Mouse (Mus musculus) frontal cortex, postnatal 25 days (tissue): Measurements from ENCODE around the gene Gipc2.
"Not testable (repeated sequence)": the region's sequence is repeated elsewhere in the genome, so short reads cannot be mapped to it uniquely, and the experiment has no call there.

Source experiments
- DNase-seq, 2 experiments: peaks; one replicate each; pipeline ENCODE4 v3.0.0; 2022; ENCODE audit warnings: low spot score in 2 of 2

The Gipc2 gene

DNA sequence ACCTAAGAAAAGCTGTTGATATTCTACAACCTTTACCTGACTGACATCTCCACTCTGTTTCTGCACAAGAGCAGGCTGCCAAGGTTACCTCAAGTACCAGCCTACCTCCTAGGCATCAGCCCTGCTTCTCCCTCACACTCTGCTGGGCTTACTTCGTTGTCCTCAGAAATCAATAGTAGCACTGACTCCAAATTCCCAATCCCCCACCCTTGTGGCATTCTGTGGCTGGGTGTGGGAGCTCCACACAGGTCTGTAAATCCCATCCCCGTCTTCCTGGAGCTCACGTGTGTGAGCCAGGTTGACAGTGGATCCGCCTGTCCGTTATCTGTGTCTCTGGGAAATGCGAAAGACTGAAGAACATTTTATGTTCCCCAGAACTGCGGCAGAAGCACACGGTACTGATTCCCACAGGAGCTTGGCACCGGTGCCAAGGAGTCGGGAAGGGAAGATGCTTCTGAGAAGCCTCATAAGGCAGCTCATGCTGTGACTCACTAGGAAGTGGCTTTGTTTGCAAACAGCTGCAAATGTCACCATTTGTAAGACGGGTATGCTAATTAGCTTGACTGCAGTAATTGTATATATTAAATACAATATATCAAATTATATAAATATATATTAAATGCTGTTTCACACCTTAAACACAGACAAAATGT, 10.6 kb downstream of the Gipc2 start:
- DNase-seq = no peak

DNA sequence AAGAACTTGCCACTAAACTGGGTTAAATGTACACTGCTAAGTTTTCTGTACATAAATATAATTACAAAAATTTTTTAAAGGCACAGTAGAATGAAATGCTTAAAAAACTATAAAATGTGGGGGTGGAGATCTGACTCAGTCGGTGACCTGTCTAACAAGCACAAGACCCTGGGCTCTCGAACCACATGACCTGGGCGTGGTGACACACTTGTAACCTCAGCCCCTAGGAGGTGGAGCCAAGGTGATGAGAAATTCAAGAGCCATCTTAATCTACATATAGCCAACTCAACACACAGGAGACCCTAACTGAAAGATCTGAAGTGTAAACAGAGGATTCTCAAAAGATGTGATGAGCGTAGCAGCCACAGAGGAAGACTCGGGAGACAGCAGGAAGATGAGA, 11.9 kb downstream of the Gipc2 start:
- no peak for DNase-seq

DNA sequence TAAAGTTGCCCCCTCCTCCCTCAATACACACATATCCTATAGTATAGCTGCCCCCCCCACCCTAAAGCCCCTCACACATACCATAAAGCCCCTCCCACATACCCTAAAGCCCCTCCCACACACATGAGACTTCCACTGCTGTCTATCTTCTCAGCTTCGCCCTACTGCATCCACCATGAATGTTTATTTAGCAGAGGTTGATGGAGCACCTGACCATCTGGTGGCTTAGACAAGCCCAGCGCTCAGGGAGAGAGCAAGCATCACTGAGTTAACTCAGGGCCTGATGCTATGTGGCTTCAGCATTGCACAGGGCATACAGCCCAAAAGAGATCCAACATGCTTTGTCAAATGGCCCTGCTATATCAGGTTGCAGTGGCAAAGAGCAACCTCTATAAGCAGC, 12.9 kb downstream of the Gipc2 start:
- DNase-seq = no peak

DNA sequence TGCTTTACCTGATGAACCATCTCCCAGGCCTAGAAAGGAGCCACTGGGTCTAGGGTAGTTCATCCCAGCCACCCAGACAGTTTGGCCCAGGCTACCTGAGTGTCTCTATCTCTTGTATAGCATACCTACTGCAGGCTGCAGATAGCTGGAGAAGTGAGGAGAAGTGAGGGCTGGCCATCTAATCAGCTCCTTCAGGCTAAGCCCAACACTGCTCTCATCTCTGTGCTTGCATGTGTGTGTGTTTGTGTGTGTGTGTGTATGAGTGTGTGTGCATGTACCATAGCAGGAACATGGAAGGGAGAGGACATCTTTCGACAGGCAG, 13.6 kb downstream of the Gipc2 start:
- DNase-seq = no peak

DNA sequence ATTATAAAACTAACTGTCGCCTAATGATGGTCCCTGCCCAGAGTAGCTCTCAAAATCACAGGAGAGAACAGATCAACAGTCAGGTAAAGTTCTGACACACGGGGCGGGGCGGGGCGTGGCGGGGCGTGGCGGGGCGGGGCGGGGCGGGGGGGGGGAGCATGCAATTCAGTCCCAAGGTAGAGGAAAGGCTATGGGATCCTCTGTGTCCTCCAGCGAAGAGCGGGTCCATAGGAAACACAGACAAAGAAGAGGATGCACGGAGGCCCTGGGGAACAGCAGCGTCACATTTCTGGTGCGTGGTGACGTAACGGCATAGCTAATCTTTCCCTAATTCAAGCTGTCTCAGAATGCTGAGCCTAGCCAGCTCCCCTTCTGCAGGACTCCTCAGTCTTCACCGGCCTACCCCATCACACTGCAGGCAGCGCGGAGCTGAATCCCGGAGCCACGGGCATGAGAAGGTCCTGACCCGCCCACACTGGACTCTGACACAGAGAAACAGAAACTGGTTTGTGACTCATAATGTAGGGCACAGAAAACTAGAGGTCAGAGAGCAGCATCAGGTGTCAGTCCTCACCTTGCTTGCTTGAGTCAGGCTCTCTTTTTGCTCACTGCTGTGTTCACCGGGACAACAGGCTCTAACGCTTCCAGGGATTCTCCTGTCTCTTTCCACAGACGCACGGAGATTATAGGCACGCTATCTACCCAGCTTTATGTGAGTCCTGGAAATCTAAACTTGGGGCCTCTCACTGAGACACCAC, 14.1 kb downstream of the Gipc2 start:
- no peak for DNase-seq

DNA sequence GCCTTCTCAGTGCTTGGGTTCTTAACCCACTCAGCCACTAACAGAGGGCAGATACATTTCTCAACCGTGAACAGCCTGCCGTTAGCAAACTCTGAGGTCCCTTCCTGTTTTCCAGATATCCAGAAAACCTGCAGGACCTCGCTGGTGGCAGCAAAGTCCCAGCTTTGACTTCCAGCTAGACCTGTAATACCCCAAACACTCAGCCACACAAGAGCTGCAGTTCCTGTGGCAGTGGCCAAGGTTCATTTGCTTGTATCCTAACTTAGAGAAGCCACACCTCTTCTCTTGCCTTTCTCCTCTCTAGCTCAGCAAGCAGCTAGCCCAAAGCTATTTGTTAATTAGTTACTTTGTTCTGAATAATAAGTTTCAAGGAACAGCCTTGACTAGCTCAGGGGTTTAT, 16.2 kb downstream of the Gipc2 start:
- DNase-seq = no peak

DNA sequence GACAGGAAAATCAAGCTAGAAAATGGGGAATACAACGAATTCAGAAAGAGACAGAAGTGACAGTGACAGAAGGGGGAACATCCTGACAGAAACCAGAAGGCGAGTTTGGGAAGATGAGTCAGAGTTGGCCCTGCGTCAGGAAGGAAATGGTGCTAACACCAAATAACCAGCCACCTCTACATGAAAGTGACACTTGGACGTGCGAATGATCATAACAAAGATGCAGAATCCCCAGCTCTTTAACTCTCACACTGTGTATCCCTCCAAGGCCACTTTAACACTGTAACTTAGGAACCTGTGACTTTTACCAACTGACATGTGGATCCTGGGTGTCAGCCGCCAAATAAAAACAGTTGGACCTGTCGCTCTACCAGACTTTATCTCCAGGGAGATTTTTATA, 16.6 kb downstream of the Gipc2 start:
- DNase-seq = no peak

DNA sequence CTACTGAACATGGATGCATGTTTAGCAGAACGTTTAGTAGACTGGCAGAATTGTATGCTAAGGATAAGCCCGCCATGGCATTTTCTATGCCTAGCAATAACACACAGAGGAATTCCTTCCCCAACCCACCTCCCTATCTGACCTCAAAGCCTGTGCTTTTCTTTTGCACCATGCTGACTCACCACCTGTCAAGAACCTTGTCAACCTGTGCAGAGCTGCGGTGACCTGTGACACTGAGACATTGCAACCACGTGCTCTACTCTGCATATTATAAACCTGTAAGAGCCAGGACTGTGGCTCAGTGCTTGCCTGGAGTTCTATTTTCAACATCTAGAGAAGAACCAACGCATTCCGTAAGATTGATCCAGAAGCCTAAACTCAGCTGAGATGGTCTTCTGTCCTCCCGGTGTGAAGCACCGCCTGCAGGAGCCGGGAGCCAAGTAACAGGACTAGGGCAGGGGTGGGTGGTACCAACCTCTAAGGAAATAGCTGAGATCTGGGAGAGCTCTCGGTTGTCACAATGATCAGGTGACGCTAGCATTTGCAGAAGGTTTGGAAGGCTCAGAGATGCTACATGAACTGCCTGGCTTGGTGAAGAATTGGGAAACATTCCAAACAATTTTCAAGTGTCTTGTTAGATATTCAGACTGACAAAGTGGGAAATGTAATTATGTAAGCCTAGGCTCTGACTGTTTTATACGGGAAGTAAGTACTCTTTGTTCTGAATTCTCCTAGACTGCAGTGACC, 18.8 kb downstream of the Gipc2 start:
- no peak for DNase-seq

DNA sequence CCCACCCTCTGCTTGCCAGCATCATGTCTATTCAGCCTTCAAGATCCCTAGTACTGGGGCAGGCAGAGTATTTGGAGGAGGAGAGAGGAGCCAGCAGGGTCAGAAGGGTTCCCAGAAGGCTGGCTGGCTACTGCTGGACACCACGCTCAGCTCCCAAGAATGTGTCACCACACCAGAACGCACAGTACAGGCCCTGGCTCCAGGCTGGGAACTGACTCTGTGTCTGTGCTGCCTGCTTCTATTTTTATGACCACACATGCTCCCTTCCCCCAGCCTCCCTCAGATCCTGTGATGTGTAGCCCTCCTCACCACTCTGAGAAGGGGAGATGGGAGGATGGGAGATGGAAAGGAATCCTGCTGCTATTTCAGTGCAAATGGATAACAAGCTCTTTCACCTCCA, 20.8 kb downstream of the Gipc2 start:
- DNase-seq = no peak

DNA sequence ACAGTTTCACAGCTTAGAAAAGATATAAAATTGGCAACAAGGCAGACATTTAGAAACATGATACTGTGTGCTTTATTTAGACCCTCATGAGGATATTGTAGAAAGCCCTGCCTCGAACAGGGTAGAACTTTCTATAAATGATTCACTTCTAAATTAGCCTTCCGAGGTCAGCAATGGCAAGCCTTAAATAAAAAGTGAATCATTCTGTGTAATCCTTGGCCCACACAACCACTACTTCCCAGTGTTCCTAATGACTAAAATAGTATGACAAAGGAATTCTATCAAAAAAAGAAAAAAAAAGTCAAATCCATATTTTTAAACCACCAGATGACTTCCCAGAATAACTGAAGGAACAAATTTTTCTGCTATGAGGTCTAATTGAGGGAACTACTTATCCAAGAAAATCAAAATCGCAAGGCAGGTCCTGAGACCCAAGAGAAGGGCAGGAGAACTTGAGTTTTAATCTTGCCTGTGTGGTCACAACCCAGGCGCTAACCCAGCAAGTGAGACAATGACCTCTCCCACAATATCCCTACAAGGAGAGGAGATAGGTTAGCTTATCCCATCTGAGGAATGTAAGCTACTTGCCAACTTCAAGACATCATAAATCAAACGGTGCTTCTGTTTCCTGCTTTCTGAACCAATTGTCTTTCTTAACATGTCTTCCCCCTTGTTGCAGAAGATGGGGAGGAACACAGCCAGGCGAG, 22.9 kb downstream of the Gipc2 start:
- no peak for DNase-seq

DNA sequence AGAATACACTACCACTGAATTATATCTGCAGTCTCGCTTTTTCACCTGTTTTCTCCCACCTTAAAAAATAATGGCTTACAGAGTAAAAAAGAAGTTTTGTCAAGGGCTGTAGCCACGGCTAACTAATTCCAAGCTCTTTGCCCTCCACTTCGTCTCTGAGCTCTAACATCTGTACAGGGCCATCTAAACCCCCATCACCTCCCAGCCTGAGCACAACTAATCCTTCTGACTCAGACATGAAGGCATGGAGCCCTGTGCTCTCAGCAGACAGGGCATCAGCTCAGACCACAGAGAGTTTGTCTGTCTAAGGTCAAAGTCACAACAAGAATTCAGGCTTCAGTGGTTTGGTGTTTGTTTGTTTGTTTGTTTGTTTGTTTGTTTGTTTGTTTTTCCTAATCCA, 23.9 kb downstream of the Gipc2 start:
- no peak for DNase-seq

DNA sequence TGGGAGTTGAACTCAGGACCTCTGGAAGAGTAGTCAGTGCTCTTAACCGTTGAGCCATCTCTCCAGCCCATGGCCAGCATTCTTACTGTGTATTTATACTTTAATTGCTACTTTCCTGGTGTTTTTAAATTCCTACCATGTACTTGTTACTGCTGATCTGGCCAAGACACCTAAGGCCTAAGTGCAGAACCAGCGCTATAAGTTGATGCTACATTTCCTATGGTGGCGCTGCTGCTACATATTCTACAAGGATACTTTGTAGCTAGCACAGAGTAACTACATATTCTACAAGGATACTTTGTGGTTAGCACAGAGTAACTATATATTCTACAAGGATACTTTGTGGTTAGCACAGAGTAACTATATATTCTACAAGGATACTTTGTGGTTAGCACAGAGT, 26.7 kb downstream of the Gipc2 start:
- DNase-seq = not testable (repeated sequence)

DNA sequence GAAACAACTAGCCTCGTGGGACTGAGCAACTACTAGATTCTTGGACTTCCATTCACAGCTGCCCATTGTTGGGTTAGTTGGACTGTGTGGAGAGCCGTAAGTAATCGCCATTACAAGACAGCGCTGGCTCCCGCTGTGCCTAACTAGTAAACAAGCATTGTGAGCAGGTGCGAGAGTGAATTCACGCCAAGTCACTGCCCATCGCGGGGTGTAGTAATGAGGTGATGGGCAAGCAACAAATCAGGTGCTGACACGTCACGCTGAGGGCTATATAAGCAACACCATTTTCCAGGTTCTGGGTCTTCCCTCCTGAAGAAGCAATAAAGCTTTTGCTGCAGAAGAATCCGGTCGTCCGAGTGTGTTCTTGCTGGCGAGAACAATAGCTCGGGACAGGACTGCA, 29.9 kb downstream of the Gipc2 start:
- DNase-seq = not testable (repeated sequence)

DNA sequence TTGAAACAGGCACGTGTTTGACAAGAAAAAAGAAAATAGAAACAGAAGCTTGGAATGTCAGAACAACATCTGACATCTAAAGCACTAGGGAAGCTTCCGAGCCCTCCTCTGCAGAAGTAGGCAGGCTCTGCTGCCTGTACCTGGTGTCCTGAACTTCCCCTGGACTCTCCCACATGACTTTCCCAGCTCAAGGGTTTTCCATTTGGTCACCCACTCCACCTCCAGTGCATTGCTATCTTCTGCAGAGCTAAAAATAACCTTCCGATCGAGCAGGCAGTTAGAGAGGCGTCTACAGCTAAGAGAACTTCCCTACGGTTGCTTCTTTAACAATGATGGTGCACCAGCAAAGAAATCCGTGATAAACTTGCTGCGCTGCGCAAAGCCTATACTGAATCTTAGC, 32.4 kb downstream of the Gipc2 start:
- no peak for DNase-seq

DNA sequence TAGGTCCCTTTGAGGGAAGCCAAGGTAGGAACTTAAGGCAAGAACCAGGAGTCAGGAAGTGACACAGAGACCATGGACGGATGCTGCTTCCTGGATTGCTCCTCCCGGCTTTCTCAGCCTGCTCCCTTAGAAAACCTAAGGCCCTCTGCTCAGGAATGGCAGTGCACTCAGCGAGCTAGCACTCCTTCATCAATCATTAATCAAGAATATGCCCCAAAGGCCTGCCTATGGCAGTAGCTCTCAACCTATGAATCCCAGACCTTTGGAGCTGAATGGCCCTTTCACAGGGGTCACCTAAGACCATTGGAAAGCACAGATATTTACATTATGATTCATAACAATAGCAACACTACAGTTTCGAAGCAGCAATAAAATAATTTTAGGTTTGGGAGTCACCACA, 35.1 kb downstream of the Gipc2 start:
- no peak for DNase-seq

DNA sequence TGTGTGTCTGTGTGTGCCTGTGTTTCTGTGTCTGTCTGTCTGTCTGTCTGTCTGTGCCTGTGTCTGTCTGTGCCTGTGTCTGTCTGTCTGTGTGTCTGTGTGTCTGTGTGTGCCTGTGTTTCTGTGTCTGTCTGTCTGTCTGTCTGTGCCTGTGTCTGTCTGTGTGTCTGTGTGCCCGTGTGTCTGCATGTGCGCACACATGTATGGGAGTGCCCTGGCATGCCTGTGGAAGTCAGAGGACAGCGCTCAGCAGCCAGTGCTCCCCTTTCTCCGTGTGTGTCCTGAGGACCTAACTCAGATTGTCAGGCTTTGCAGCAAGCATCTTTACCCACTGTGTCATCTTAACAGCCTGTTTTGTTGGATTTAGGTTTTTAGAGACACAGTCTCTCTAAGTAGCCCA, 36.6 kb downstream of the Gipc2 start:
- DNase-seq = not testable (repeated sequence)

DNA sequence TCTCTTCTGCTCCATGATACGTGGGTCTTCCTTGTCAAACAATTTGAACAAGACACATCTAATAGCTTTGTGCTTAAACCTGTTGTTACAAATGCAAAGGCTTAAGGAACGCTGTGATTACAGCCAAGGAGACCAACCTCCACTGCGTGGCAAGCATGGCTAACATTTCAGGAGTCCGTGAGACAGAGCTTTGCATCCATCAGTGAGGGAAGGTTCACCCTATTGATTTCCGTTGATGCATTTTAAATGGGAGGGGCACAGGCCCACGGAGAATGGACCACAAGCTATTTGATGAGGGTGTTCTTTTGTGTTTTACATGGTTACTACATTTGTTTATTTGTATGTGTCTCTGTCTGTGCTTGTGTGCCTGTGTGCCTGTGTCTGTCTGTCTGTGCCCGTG, 37.4 kb downstream of the Gipc2 start:
- no peak for DNase-seq

DNA sequence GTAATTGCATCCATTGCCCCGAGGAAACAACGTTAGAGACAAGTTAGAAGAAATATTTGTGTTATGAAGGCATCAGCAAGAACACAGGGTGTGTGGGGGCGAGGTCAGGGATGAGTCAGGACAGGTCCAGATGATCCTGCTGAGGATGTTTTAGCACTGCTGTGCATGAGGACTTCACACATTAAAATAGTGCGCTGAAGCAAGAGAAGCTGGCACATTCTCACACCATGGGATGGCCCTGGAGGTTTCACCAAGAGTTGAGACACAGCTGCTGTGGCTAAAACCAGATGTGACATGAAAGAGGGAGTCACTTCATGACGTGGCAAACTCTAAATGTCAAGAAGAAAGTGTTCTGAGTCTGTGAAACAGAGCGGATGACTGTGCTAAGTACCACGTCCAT, 38.9 kb downstream of the Gipc2 start:
- DNase-seq = no peak

DNA sequence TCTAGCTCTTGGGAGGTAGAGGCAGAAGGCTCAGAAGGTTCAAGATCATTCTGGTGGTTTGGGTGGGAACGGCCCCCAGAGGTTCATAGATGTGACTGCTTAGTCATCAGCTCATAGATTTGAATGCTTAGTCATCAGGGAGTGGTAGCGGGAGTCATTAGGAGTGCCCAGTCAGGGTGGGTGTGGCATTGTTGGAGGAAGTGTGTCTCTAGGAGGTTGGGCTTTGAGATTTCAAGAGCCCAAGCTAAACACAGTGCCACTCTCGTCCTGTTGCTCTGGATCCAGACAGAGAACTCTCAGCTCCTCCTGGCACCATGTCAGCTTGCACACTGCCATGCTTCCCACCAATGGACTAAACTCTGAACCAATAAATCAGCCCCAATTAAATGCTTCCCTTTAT, 43.3 kb downstream of the Gipc2 start:
- DNase-seq = no peak

DNA sequence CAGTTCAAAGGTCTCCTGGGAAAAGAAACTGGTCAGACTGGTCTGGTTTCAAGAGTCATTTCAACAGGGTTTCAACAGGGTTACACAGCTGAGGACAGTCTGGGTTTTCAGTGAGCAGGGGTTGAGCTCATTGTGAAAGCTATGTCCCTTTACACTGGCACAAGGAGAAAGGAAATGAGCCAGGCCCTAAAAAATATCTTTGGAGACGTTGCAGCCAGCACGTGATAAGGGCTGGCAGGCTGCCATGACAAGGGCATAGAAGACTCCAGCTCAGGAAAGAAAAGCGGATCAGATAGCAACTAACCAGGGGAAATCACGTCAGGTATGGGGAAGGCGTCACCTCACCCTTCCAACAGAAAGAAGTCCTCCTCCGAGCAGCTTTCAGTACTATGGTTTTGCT, 43.9 kb downstream of the Gipc2 start:
- DNase-seq = no peak

DNA sequence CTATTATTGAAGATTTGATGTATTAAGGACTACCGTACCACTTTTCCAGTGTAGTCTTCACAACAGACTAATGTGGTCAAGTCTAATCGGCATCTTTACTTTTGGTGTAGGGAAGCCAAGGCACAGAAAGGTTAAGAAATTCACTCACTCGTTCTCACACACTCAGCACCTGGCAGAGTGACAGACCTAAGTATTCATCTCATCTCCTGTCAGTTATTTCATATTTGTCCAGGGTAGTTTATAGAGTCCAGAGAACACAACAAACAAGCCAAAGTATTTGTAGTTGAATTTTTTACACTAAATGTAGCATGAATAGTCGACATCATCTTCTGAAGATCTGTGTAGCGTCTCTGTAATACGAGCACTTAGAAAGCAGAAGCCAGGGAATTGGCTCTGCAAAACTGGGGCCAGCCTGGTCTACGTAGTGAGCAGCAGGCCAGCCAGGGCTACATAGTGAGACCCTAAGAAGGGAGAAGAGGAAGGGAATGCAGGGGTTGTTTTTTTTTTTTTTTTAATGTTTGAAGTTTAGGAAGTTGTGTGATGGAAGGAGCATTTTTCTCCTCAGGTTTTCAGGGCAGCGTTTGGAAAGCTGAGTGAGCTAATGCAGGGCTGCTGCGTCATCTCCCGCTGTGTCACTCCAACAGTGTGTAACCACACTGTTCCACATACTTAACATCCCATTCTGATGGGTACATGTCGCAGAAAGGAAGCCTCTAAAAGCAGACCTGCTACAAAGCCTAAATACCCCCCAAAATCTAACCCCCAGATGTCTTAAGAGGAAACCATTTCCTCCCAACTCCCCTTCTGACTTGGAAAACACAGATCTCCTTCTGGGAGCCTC, 44.6 kb downstream of the Gipc2 start:
- no peak for DNase-seq

DNA sequence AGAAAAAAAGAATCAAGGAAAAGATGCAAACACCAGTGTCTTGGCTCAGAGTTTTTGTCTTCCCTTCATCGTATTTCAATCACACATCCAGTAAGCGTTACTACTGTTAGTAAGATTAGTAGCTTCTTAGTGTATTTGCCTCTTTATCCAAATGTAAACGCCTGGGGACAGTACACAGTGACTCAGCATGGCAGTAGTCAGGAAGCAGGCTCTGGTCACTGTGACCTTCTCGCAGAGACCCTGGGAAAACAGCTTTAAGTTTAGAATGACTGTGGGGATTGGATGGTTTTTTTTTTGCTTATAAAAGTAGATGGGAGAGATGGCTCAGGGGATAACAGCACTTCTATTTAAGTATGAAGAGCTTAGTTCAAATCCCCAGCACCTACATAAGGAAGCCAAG, 46.0 kb downstream of the Gipc2 start:
- DNase-seq = no peak
